Mouse (Mus musculus) thymus, adult 2 months (tissue): ENCODE results near the gene Znrf2. TPM values are rescaled to one million over a fixed set of nuclear protein-coding genes. Genes with fewer than 3 reads are reported as not detected.
A peak's percentile ranks its signal among the peaks of the same experiment; 100 is the strongest.

Experiments used
- DNase-seq: peaks from one replicate; pipeline ENCODE4 v3.0.0; 2021
- H3K27ac ChIP-seq: fragments of 200-500 bp; 2 replicates; pipeline ENCODE4 v1.5.1; 2012; ENCODE audit warnings: low read length, control low read depth; ENCODE audit not compliant: control insufficient read depth, insufficient read depth
- H3K27me3 ChIP-seq: fragments of 200-500 bp; 2 replicates; pipeline ENCODE4 v1.6.1; 2012; ENCODE audit warnings: mild to moderate bottlenecking, low read length, moderate library complexity, mixed read lengths; ENCODE audit not compliant: control insufficient read depth, insufficient read depth
- H3K36me3 ChIP-seq: fragments of 200-500 bp; 2 replicates; pipeline ENCODE4 v1.6.1; 2012; ENCODE audit warnings: mild to moderate bottlenecking, low read length, moderate library complexity; ENCODE audit not compliant: control insufficient read depth, insufficient read depth
- H3K4me1 ChIP-seq: fragments of 200-500 bp; replicated peaks from 2 replicates; pipeline ENCODE4 v1.6.1; 2012; ENCODE audit warnings: low read length; ENCODE audit not compliant: control insufficient read depth, insufficient read depth
- H3K4me3 ChIP-seq: fragments of 200-500 bp; 2 replicates; pipeline ENCODE4 v1.5.1; 2012; ENCODE audit warnings: mild to moderate bottlenecking, low read length, control low read depth, moderate library complexity; ENCODE audit not compliant: control insufficient read depth, insufficient read depth
- CTCF ChIP-seq: fragments of 200-500 bp; IDR thresholded peaks from 2 replicates; pipeline ENCODE4 v1.5.1; 2012; ENCODE audit warnings: mild to moderate bottlenecking, control low read depth, low read length, moderate library complexity, borderline replicate concordance; ENCODE audit not compliant: control insufficient read depth, poor library complexity, insufficient read depth; ENCODE audit errors: extremely low read depth
- POLR2A ChIP-seq: fragments of 200-500 bp; IDR thresholded peaks from 2 replicates; pipeline ENCODE4 v1.6.1; 2012; ENCODE audit warnings: mild to moderate bottlenecking, low read length, control low read depth, moderate library complexity; ENCODE audit not compliant: control insufficient read depth, poor library complexity, insufficient read depth; ENCODE audit errors: extremely low read depth
- WGBS: fragments of 180-500 bp; shearing (Covaris S2); methylation state at CpG from one replicate; pipeline ENCODE4 v1.1.7; 2018; 5-methylcytosine and 5-hydroxymethylcytosine counted together
- polyA plus RNA-seq: library from polyadenylated mRNA; depleted of rRNA; stranded (reverse); fragments of >200 nt; gene quantifications from 2 replicates; pipeline ENCODE4 v1.2.3, GENCODE M21; 2012

The Znrf2 gene
- polyA plus RNA-seq, 1 experiment = 17.5 TPM

GRCm38 (mm10) chr6:54900256-54900655 is 83.5 kb downstream of the Znrf2 start:
- no peaks in the 10 kb centered on the region for H3K27me3 ChIP-seq
- no peaks in the 10 kb centered on the region for H3K4me1 ChIP-seq
- no peak for DNase-seq
- TF ChIP-seq POLR2A (no peak), CTCF (no peak)
- no peak overlapping the region for H3K4me3 ChIP-seq
- no peaks in the 10 kb centered on the region for H3K36me3 ChIP-seq
- H3K27ac ChIP-seq = no peak overlapping the region
- 95% methylated on average over 2 of the region's 2 CpGs for WGBS

- Histone ChIP-seq H3K4me3 (no peak overlapping the region), H3K4me1 (no peaks in the 10 kb centered on the region), H3K27me3 (no peaks in the 10 kb centered on the region), H3K36me3 (no peaks in the 10 kb centered on the region), H3K27ac (no peak overlapping the region)
- WGBS = 91% methylated on average over 2 of the region's 2 CpGs
- no peak for TF ChIP-seq POLR2A
- TF ChIP-seq CTCF = no peak
- DNase-seq = no peak
Measured at GRCm38 (mm10) chr6:54902547-54902946, 85.8 kb downstream of the Znrf2 start.

GRCm38 (mm10) chr6:54906053-54907040 is 89.6 kb downstream of the Znrf2 start:
- TF ChIP-seq POLR2A (no peak), CTCF (no peak)
- H3K36me3 ChIP-seq = no peaks in the 10 kb centered on the region
- no peak overlapping the region for H3K27ac ChIP-seq
- no peak for DNase-seq
- H3K27me3 ChIP-seq = no peaks in the 10 kb centered on the region
- no peak overlapping the region for H3K4me3 ChIP-seq
- H3K4me1 ChIP-seq = no peaks in the 10 kb centered on the region
- WGBS = 93% methylated on average over 10 of the region's 10 CpGs

GRCm38 (mm10) chr6:54914977-54915376 is 98.3 kb downstream of the Znrf2 start:
- Histone ChIP-seq H3K4me1 (peaks cover 5% of the 10 kb centered on the region), H3K36me3 (no peaks in the 10 kb centered on the region), H3K27me3 (no peaks in the 10 kb centered on the region), H3K27ac (no peak overlapping the region), H3K4me3 (no peak overlapping the region)
- DNase-seq = no peak
- TF ChIP-seq CTCF = no peak
- TF ChIP-seq POLR2A = no peak
- 98% methylated on average over 4 of the region's 4 CpGs for WGBS

GRCm38 (mm10) chr6:54916163-54916562 is 99.4 kb downstream of the Znrf2 start:
- Histone ChIP-seq H3K27ac (no peak overlapping the region), H3K4me3 (no peak overlapping the region), H3K27me3 (no peaks in the 10 kb centered on the region), H3K36me3 (no peaks in the 10 kb centered on the region), H3K4me1 (peaks cover 5% of the 10 kb centered on the region)
- TF ChIP-seq CTCF (no peak), POLR2A (no peak)
- 29% methylated on average over 4 of the region's 4 CpGs for WGBS
- peak; percentile 17 for DNase-seq

GRCm38 (mm10) chr6:54916941-54917340 is 100.2 kb downstream of the Znrf2 start:
- no peaks in the 10 kb centered on the region for H3K27me3 ChIP-seq

More at GRCm38 (mm10) chr6:54916941-54917340, 100.2 kb downstream of the Znrf2 start:
- Histone ChIP-seq H3K4me1 (peaks cover 5% of the 10 kb centered on the region), H3K36me3 (no peaks in the 10 kb centered on the region), H3K4me3 (no peak overlapping the region), H3K27ac (no peak overlapping the region)
- WGBS = 82% methylated on average over 4 of the region's 4 CpGs
- TF ChIP-seq CTCF (no peak), POLR2A (no peak)
- DNase-seq = no peak
